Mouse (Mus musculus) heart, embryonic 16.5 days (tissue): ENCODE data around the gene Copb2. TPM values are rescaled to one million over a fixed set of nuclear protein-coding genes. Genes with fewer than 3 reads are reported as not detected.
A peak's percentile ranks its signal among the peaks of the same experiment; 100 is the strongest.

Experiments used
- ATAC-seq: fragments of 200-750 bp; cut with Nextera tagmentation; replicated peaks from 2 replicates; pipeline ENCODE4 v1.8.0; 2017; ENCODE audit warnings: moderate number of reproducible peaks; ENCODE audit not compliant: insufficient read depth, low FRiP score; ENCODE audit errors: extremely low read depth
- H3K27ac ChIP-seq: fragments of 300-500 bp; sonication (generic); 2 replicates; pipeline ENCODE4 v1.5.1; 2014; ENCODE audit warnings: mild to moderate bottlenecking, low read length, control low read depth, moderate library complexity
- H3K27me3 ChIP-seq: fragments of 300-500 bp; sonication (generic); 2 replicates; pipeline ENCODE4 v1.6.1; 2014; ENCODE audit warnings: low read length, mixed read lengths; ENCODE audit not compliant: control insufficient read depth, insufficient read depth
- H3K36me3 ChIP-seq: fragments of 300-500 bp; sonication (generic); 2 replicates; pipeline ENCODE4 v1.6.1; 2014; ENCODE audit not compliant: control insufficient read depth, insufficient read depth
- H3K4me1 ChIP-seq: fragments of 300-500 bp; sonication (generic); 2 replicates; pipeline ENCODE4 v1.6.1; 2014; ENCODE audit warnings: low read length, mixed read lengths; ENCODE audit not compliant: control insufficient read depth, insufficient read depth
- H3K4me2 ChIP-seq: fragments of 300-500 bp; sonication (generic); 2 replicates; pipeline ENCODE4 v1.6.1; 2014; ENCODE audit warnings: low read depth, mild to moderate bottlenecking, control low read depth, low read length
- H3K4me3 ChIP-seq: fragments of 300-500 bp; sonication (generic); 2 replicates; pipeline ENCODE4 v1.5.1; 2014; ENCODE audit warnings: mild to moderate bottlenecking, control low read depth, low read length
- H3K9ac ChIP-seq: fragments of 300-500 bp; sonication (generic); 2 replicates; pipeline ENCODE4 v1.6.1; 2014; ENCODE audit warnings: low read length, control low read depth
- H3K9me3 ChIP-seq: fragments of 300-500 bp; sonication (generic); replicated peaks from 2 replicates; pipeline ENCODE4 v1.6.1; 2016; ENCODE audit warnings: low read length; ENCODE audit not compliant: control insufficient read depth
- WGBS: fragments of 180-500 bp; shearing (Covaris S2); extraction: QIAGEN DNeasy Blood & Tissue Kit; methylation state at CpG from one replicate; pipeline ENCODE4 v1.1.7; 2014; 5-methylcytosine and 5-hydroxymethylcytosine counted together
- polyA plus RNA-seq: library from polyadenylated mRNA; unstranded; fragments of >200 nt; fragmentation: Nextera tagmentation; extraction: Ambion mirVana; gene quantifications from 2 replicates; pipeline ENCODE4 v1.2.1, GENCODE M21; 2015

Gene Copb2
- polyA plus RNA-seq, 1 experiment from 2014 or later: 120 TPM

DNA sequence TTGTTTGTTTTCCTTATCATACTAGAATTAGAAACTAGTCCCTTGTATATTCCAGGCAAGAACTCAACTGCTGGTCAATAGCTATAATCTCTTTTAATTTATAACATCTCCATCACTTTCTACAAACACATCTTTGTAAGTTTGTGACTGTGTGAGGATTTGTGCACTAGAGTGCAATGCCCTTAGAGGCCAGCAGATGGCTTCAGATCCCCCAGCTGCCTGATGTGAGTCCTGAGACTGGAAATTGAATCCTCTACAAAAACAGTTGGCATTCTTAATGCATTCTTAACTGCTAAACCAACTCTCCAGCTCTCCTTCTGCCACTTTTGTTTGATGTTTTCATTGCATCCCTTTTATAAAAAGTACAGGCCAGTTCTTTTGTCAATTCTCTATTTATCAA is 27.8 kb upstream of the Copb2 start:
- H3K27me3 ChIP-seq: no peaks in the 10 kb centered on the region
- H3K9ac ChIP-seq: no peak overlapping the region

DNA sequence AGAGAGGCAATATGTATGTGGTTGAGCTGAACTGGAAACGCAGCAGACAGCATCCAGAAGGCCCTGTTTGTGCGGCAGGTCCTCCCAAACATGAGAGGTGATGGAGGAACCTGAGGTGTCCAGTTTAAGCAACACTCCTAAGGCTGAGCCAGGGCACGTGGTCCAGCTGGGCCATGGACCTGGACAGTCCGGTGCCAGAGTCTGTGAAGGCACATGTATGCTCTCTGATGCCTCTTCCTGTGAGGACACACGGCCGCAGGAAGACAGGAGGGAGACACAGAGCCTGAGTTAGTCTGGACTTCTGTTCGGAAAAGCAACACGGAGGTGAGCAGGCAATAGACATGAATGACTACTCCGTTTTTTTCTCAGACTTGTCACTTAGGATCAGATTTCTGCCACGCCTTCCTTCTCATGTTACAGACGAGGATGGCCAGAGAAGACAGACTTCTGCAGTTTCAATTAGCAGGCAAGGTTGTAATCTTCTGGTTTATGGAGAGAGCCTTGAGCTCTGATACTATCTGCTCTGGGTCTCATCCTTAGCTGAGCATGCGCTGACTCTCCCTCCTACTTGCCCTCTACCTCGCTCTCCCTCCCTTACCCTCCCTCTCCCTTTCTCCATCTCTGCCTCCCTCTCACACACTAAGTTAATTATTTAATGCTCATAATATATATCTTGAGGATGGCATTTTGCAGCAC is 25.4 kb upstream of the Copb2 start:
- no peak overlapping the region for H3K9ac ChIP-seq
- no peaks in the 10 kb centered on the region for H3K27me3 ChIP-seq
- WGBS: 42% methylated on average over 13 of the region's 13 CpGs
- no peak overlapping the region for H3K27ac ChIP-seq
- ATAC-seq: no peak
- H3K4me2 ChIP-seq: peak overlapping the region; percentile 19; the same call in 1 of the 2 replicates
- H3K4me1 ChIP-seq: no peaks in the 10 kb centered on the region
- no peaks in the 10 kb centered on the region for H3K36me3 ChIP-seq
- H3K9me3 ChIP-seq: 0 out of 2 replicates have a peak, but pooled peaks cover 2% of the 10 kb centered on the region
- H3K4me3 ChIP-seq: no peak overlapping the region

More for the DNA sequence above, 27.8 kb upstream of the Copb2 start:
- no peak overlapping the region for H3K4me3 ChIP-seq
- H3K4me2 ChIP-seq: no peak overlapping the region
- H3K36me3 ChIP-seq: no peaks in the 10 kb centered on the region
- no peak for ATAC-seq
- no peaks in the 10 kb centered on the region for H3K4me1 ChIP-seq
- 0 out of 2 replicates have a peak, but pooled peaks cover 2% of the 10 kb centered on the region for H3K9me3 ChIP-seq
- no peak overlapping the region for H3K27ac ChIP-seq

DNA sequence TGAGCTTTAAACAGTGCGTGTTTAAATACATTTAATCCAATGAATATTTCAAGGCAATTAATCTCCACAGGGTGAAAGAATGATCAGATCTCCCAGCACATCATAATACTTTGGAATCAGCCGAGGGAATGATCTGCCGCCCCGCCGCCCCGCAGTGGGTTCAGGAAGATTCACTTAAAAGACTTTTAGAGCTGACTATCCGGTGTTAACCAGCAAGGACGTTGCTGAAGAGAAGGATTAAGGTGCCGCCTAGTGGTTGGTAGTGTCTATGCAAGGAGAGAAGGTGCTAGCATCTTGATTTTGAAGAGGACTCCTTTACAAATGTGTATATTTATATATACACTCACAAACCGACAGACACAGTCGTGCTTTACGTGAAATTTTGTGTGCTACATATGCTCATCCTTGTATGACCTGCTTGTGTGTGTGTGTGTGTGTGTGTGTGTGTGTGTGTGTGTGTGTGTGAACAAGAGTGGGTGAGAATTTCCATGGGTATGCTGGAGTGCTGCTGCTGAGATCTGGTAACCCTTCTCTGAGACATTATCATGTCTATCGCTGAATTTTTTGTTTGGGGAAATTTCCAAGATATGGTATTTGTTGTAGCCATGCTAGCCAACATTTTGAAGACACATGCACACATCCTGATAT is 24.7 kb upstream of the Copb2 start:
- no peak for ATAC-seq
- Histone ChIP-seq H3K4me3 (no peak overlapping the region), H3K9me3 (0 out of 2 replicates have a peak, but pooled peaks cover 2% of the 10 kb centered on the region), H3K9ac (no peak overlapping the region), H3K4me2 (peak overlapping the region; percentile 19; the same call in 1 of the 2 replicates), H3K27me3 (no peaks in the 10 kb centered on the region), H3K36me3 (no peaks in the 10 kb centered on the region), H3K4me1 (no peaks in the 10 kb centered on the region), H3K27ac (no peak overlapping the region)
- WGBS: 6% methylated on average over 13 of the region's 13 CpGs

DNA sequence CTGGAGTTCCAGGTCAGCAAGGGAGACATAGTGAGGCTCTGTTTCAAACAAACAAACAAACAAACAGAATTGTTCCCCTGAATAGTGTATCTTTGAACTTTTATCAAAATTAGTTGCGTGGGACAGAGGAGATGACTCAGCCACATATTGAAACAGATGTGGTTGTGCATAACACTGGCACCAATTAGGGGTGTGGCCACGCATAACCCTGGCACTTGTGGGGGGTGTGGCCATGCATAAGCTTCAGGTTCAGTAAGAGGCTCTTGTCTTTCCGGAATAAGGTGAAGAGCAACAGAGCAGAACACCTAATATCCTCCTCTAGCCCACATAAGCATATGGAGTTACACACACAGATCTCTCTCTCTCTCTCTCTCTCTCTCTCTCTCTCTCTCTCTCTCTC is 19.5 kb upstream of the Copb2 start:
- ATAC-seq: no peak
- no peak overlapping the region for H3K9ac ChIP-seq
- no peaks in the 10 kb centered on the region for H3K27me3 ChIP-seq
- WGBS: 73% methylated on average over 3 of the region's 3 CpGs
- H3K27ac ChIP-seq: no peak overlapping the region
- no peaks in the 10 kb centered on the region for H3K36me3 ChIP-seq
- H3K4me1 ChIP-seq: no peaks in the 10 kb centered on the region
- no peaks in the 10 kb centered on the region for H3K9me3 ChIP-seq
- H3K4me2 ChIP-seq: no peak overlapping the region
- no peak overlapping the region for H3K4me3 ChIP-seq

DNA sequence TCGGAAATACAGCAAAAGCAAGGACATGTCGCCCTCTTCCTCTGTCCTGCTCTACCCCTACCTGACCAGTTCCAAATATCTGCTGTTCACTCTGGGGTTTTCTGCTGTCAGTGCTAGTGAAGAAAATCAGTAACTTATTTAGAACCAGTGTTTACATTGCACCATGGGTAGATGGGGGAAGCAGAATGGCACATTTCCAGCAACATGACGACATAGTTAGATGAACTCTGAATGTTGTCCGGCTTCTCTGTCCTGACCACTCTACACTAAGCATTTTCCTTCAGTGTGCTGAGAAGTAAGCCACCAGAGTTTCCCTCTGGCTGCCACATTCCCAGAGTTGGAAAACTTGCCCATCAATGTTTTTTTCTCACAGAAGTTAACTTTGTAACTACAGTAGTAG is 20.3 kb downstream of the Copb2 start:
- H3K9me3 ChIP-seq: no peaks in the 10 kb centered on the region
- no peak overlapping the region for H3K9ac ChIP-seq
- H3K4me1 ChIP-seq: no peaks in the 10 kb centered on the region
- ATAC-seq: no peak
- H3K27ac ChIP-seq: no peak overlapping the region
- no peak overlapping the region for H3K4me2 ChIP-seq
- H3K36me3 ChIP-seq: peaks cover 77% of the 10 kb centered on the region
- no peaks in the 10 kb centered on the region for H3K27me3 ChIP-seq
- 78% methylated on average over 4 of the region's 4 CpGs for WGBS
- no peak overlapping the region for H3K4me3 ChIP-seq

DNA sequence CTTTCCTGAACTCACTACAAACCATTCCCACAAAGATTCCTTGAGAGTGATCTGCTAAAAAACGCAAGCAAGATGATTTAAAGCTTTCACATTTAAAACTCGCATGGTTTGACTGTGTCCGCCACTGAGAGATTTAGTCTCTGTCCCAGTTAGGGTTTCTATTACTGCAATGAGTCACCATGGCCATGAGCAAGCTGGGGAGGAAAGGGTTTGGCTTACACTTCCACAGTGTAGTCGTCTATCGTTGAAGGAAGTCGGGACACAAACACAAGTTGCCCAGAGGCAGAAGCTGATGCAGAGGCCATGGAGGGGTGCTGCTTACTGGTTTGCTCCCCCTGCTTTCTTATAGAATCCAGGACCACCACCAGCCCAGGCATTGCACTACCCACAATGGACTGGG is 36.6 kb downstream of the Copb2 start:
- WGBS: 79% methylated on average over 6 of the region's 6 CpGs
- Histone ChIP-seq H3K27me3 (no peaks in the 10 kb centered on the region), H3K4me1 (peaks cover 8% of the 10 kb centered on the region), H3K4me2 (peak overlapping the region; percentile 72; the same call in 1 of the 2 replicates), H3K4me3 (no peak overlapping the region), H3K27ac (no peak overlapping the region), H3K9ac (no peak overlapping the region), H3K9me3 (no peaks in the 10 kb centered on the region), H3K36me3 (peaks cover 16% of the 10 kb centered on the region)
- no peak for ATAC-seq

DNA sequence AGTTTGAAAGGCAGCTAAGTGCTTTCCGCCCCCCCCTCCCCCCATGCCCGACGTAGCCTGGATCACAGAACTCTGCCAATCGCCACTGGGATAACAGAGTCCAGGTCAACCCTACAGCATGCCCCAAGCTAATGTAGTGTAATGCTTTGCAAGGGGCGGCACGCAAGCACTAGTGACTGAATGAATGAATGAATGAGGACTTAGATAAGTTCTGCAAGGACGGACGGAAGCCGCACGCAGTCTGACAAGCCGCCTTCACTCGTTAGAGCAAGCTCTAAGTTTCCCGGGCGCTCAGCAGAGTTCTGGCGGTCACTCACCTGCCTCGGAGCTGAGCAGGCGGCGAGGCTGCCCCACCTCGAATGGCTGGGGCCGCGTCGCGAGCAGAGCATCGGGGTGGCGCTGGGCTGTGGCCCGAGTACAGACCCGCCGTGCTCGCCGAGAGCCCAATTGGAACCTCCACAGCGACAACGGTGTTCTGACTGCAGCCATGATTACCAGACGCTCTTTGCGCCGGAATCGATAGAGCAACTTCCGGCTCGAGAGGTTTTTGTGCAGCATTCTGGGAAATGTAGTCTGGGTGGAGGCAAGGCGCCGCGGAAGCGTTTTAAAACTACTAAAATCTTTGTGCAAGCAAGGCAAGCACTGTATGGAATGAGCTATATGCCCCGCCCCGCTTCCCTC is 37.8 kb downstream of the Copb2 start, which contains the start of gene Mrps22:
Gene Mrps22, minus strand, starts transcription at position 505 of the 681 bp plus-strand sequence.
- peak; percentile 95 for ATAC-seq
- peak within 1 kb of the TSS; percentile 84 for H3K9ac ChIP-seq
- WGBS: under 1% methylated on average over 44 of the region's 44 CpGs

DNA sequence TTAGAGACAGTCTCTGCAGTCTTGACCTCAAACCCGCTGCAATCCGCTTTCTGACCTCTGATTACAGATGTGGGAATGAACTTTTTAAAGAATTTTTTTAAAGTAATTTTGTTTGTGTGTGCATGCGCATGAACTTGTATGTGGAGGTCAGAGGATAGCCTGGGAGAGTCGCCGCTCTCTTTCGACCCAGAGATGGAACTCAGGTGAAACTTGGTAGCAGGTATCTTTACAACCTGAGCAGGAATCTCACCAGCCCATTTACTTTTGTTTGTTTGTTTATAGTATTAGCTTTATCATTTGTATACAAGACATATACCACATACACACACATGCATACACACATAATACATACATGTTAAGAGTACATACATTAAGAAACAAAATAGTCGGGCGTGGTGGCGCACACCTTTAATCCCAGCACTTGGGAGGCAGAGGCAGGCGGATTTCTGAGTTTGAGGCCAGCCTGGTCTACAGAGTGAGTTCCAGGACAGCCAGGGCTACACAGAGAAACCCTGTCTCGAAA is 38.4 kb downstream of the Copb2 start:
- Histone ChIP-seq H3K36me3 (peaks cover 12% of the 10 kb centered on the region), H3K4me1 (peaks cover 8% of the 10 kb centered on the region), H3K27me3 (no peaks in the 10 kb centered on the region), H3K9ac (peak overlapping the region; percentile 84), H3K4me3 (peak overlapping the region; percentile 75), H3K9me3 (no peaks in the 10 kb centered on the region), H3K27ac (no peak overlapping the region), H3K4me2 (peak overlapping the region; percentile 59)
- 50% methylated on average over 11 of the region's 11 CpGs for WGBS
- no peak; the same call in 1 of the 2 replicates for ATAC-seq

More for the DNA sequence above, 37.8 kb downstream of the Copb2 start, which contains the start of gene Mrps22:
- H3K4me3 ChIP-seq: peak within 1 kb of the TSS; percentile 75
- H3K27me3 ChIP-seq: no peaks in the 10 kb centered on the region
- H3K27ac ChIP-seq: peak within 1 kb of the TSS; percentile 37; the same call in 1 of the 2 replicates
- no peaks in the 10 kb centered on the region for H3K9me3 ChIP-seq
- peaks cover 16% of the 10 kb centered on the region for H3K36me3 ChIP-seq
- peaks cover 8% of the 10 kb centered on the region for H3K4me1 ChIP-seq
- H3K4me2 ChIP-seq: peak within 1 kb of the TSS; percentile 72
